Mouse (Mus musculus) limb, embryonic 15.5 days (tissue): ENCODE data around the gene Lcp1. TPM values are rescaled to one million over a fixed set of nuclear protein-coding genes. Genes with fewer than 3 reads are reported as not detected.

Source experiments
- ATAC-seq: fragments of 200-750 bp; cut with Nextera tagmentation; 2 replicates; pipeline ENCODE4 v1.8.0; 2017; ENCODE audit warnings: low read depth, moderate TSS enrichment; ENCODE audit not compliant: insufficient number of reproducible peaks, low FRiP score, low TSS enrichment
- H3K27ac ChIP-seq: fragments of 300-500 bp; sonication (generic); 2 replicates; pipeline ENCODE4 v1.5.1; 2015; ENCODE audit warnings: moderate library complexity, mild to moderate bottlenecking, inconsistent platforms
- H3K27me3 ChIP-seq: fragments of 300-500 bp; sonication (generic); 2 replicates; pipeline ENCODE4 v1.6.1; 2015; ENCODE audit warnings: inconsistent platforms
- H3K36me3 ChIP-seq: fragments of 300-500 bp; sonication (generic); 2 replicates; pipeline ENCODE4 v1.6.1; 2015; ENCODE audit warnings: inconsistent platforms
- H3K4me1 ChIP-seq: fragments of 300-500 bp; sonication (generic); 2 replicates; pipeline ENCODE4 v1.6.1; 2015; ENCODE audit warnings: inconsistent platforms
- H3K4me2 ChIP-seq: fragments of 300-500 bp; sonication (generic); 2 replicates; pipeline ENCODE4 v1.6.1; 2015; ENCODE audit warnings: mild to moderate bottlenecking, inconsistent platforms
- H3K4me3 ChIP-seq: fragments of 300-500 bp; sonication (generic); 2 replicates; pipeline ENCODE4 v1.5.1; 2015; ENCODE audit warnings: mild to moderate bottlenecking, inconsistent platforms
- H3K9ac ChIP-seq: fragments of 300-500 bp; sonication (generic); 2 replicates; pipeline ENCODE4 v1.6.1; 2015; ENCODE audit warnings: inconsistent platforms
- H3K9me3 ChIP-seq: fragments of 300-500 bp; sonication (generic); 2 replicates; pipeline ENCODE4 v1.6.1; 2016; ENCODE audit warnings: inconsistent platforms
- WGBS: fragments of 180-500 bp; shearing (Covaris S2); methylation state at CpG from one replicate; pipeline ENCODE4 v1.1.7; 2015; 5-methylcytosine and 5-hydroxymethylcytosine counted together
- polyA plus RNA-seq: library from polyadenylated mRNA; unstranded; fragments of >200 nt; fragmentation: Nextera tagmentation; extraction: Ambion mirVana; gene quantifications from 2 replicates; pipeline ENCODE4 v1.2.1, GENCODE M21; 2015

The Lcp1 gene
- polyA plus RNA-seq, 1 experiment from 2014 or later = 36.7 TPM

DNA sequence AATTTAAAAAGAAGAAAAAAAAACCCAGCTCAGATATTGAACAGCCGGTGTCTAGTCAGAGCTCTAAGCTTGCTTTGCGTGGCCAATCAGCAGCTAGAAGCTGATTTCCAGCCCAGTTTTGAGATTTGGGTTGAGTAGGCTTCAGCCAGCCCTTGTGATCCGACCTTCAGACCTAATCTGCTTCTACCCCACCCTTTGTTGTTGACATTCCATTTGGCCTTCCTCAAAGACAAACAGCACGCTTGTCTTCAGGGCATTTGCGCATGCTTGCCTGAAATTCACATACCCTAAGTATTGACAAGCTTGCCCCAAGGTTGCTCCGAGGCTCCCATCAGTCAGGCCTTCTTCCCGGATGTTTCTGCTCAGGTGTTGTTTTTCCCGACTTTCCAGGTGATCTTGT, 23.6 kb downstream of the Lcp1 start:
- WGBS = 84% methylated on average over 8 of the region's 8 CpGs
- H3K36me3 ChIP-seq = no peaks in the 10 kb centered on the region
- no peak for ATAC-seq

DNA sequence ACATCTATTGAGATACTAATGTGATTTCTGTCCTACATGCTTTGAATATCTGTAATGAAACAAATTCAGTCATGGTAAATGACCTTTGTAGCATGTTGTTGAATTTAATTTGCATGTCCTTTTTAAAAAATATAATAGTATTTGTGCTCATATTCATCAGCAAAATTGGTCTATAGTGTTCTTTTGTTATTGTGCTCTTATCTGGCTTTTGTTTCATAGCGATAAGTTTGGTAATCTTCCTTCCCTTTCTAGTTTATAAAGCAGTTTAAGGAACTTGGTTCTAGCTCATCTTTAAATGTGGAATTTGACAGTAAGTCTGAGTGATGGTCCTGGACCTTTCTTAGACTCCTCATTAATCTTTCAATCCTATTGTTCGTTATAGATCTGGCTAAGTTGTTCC, 28.5 kb downstream of the Lcp1 start:
- WGBS = 89% methylated on average over 2 of the region's 2 CpGs

More for the DNA sequence above, 23.6 kb downstream of the Lcp1 start:
- no peaks in the 10 kb centered on the region for H3K9me3 ChIP-seq
- H3K27me3 ChIP-seq = no peaks in the 10 kb centered on the region
- H3K4me2 ChIP-seq = no peak overlapping the region
- no peaks in the 10 kb centered on the region for H3K4me1 ChIP-seq
- H3K9ac ChIP-seq = no peak overlapping the region
- H3K27ac ChIP-seq = no peak overlapping the region
- no peak overlapping the region for H3K4me3 ChIP-seq

DNA sequence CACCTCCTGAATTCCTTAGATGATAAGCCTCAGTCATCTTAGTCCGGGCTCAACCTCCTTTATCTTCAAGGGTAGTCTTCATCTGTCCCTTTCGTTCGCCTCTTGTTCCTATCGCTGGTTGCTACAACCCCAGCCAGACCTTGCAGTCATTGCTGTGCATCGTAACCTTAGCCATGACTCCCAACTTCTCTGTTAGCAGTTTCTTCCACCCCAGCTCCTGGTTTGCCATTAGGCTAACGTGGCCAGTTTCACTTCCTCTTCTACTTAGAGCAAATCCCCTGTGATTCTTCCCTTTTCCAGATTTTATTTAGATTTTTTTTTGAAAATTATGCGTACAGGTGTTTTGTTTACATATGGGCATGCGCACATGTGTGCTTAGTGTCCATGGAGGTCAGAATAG, 33.0 kb downstream of the Lcp1 start:
- no peak overlapping the region for H3K9ac ChIP-seq
- H3K27ac ChIP-seq = no peak overlapping the region
- no peak overlapping the region for H3K4me3 ChIP-seq
- H3K36me3 ChIP-seq = no peaks in the 10 kb centered on the region
- WGBS = 90% methylated on average over 8 of the region's 8 CpGs
- ATAC-seq = no peak
- no peak overlapping the region for H3K4me2 ChIP-seq
- no peaks in the 10 kb centered on the region for H3K9me3 ChIP-seq
- H3K27me3 ChIP-seq = no peaks in the 10 kb centered on the region
- no peaks in the 10 kb centered on the region for H3K4me1 ChIP-seq

More for the DNA sequence above, 28.5 kb downstream of the Lcp1 start:
- Histone ChIP-seq H3K4me3 (no peak overlapping the region), H3K4me1 (no peaks in the 10 kb centered on the region), H3K27ac (no peak overlapping the region), H3K27me3 (no peaks in the 10 kb centered on the region), H3K9me3 (no peaks in the 10 kb centered on the region), H3K9ac (no peak overlapping the region), H3K36me3 (no peaks in the 10 kb centered on the region), H3K4me2 (no peak overlapping the region)
- no peak for ATAC-seq

DNA sequence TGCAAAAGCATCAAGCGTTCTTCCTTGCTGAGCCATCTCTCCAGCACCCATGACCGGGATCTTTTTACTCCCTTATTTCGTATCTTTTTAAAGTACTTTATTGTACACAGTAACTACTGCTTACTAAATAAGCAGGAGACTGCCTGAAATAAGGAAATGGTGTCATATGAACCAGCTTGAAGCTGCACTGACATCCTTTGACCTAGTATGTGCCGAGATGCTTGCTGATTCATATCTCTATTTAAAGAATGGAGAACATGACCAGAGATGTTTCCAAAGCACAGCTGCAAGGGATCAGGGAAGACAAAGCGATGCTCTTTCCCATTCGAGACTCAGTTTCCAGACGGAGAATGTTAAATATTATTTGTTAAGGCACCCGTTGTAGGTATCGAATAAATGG, 33.4 kb downstream of the Lcp1 start:
- Histone ChIP-seq H3K9me3 (no peaks in the 10 kb centered on the region), H3K27ac (no peak overlapping the region), H3K9ac (no peak overlapping the region), H3K27me3 (no peaks in the 10 kb centered on the region), H3K36me3 (no peaks in the 10 kb centered on the region), H3K4me2 (no peak overlapping the region), H3K4me3 (no peak overlapping the region), H3K4me1 (no peaks in the 10 kb centered on the region)
- 86% methylated on average over 9 of the region's 9 CpGs for WGBS
- ATAC-seq = no peak

DNA sequence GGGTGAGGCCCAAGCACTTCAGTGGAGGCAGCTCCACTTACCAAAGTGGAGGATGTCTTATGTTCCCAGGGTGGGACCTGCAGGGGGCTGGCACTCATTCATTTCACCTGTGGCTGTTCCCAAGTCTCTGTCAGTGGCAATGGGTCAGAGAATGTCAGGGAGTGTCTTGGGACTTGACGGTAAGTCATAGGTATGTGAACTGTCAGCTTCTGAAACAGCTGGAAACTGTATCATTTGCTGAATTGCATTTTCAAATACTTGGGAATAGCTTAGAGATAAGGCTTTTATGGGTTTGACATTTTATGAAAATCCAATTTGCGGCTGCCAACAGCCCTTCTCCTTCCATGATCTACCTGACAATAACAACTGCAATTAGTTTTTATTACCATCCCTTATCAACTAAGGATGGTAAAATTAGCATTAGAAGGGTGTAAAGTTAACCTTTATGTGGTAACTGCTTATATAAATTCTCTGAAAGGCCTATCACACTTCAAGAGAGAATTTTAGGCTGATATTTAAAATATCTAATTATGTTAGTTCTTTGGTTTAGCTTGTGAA, 34.8 kb downstream of the Lcp1 start:
- Histone ChIP-seq H3K27me3 (no peaks in the 10 kb centered on the region), H3K9ac (no peak overlapping the region), H3K4me1 (no peaks in the 10 kb centered on the region), H3K4me3 (no peak overlapping the region), H3K4me2 (no peak overlapping the region), H3K36me3 (no peaks in the 10 kb centered on the region), H3K27ac (no peak overlapping the region), H3K9me3 (no peaks in the 10 kb centered on the region)
- no peak for ATAC-seq
- WGBS = 69% methylated on average over 2 of the region's 2 CpGs

DNA sequence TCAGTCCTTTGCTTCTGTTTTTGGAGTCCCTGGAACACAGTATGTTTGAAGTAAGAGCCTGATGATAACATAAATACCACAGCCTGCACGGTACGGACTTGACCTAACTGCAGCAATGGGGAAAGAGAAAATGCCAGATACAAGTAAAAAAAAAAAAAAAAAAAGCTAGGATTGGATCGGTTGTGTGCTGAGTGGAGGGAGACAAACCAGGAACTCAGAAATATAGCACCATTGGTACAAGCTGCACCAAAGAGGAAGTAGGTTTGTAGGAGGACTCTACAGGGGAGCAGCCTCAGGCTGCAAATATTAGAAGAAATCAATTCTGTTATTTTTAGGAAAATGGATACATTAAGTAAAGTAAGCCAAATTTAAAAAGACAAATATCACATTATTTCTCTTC, 37.6 kb downstream of the Lcp1 start:
- no peaks in the 10 kb centered on the region for H3K27me3 ChIP-seq

DNA sequence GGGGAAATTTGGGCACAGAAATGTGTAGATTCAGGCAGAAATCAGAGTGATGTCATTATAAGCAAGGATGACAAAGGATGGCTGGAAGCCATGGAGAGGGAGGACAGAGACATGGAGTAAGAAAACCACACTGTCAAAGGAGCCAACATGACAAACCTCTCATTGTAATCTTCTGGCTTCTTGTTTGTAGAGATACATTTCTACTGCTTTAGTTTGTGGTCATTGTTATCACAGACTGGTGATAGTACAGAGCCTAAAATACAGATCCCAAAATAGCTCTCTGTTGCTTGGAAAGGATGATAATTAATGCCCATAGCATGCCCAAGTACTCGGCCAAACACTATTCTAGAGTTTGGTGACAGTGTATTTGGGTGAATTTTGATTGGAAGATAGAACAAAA, 39.6 kb downstream of the Lcp1 start:
- no peak overlapping the region for H3K9ac ChIP-seq
- H3K27ac ChIP-seq = no peak overlapping the region
- WGBS = 74% methylated on average over 1 of the region's 1 CpGs
- H3K36me3 ChIP-seq = no peaks in the 10 kb centered on the region
- no peaks in the 10 kb centered on the region for H3K4me1 ChIP-seq
- no peak overlapping the region for H3K4me2 ChIP-seq
- H3K27me3 ChIP-seq = no peaks in the 10 kb centered on the region
- no peaks in the 10 kb centered on the region for H3K9me3 ChIP-seq
- ATAC-seq = no peak
- H3K4me3 ChIP-seq = no peak overlapping the region

More for the DNA sequence above, 37.6 kb downstream of the Lcp1 start:
- Histone ChIP-seq H3K9me3 (no peaks in the 10 kb centered on the region), H3K9ac (no peak overlapping the region), H3K36me3 (no peaks in the 10 kb centered on the region), H3K4me3 (no peak overlapping the region), H3K4me2 (no peak overlapping the region), H3K4me1 (no peaks in the 10 kb centered on the region), H3K27ac (no peak overlapping the region)
- no peak for ATAC-seq
- WGBS = 85% methylated on average over 3 of the region's 3 CpGs

DNA sequence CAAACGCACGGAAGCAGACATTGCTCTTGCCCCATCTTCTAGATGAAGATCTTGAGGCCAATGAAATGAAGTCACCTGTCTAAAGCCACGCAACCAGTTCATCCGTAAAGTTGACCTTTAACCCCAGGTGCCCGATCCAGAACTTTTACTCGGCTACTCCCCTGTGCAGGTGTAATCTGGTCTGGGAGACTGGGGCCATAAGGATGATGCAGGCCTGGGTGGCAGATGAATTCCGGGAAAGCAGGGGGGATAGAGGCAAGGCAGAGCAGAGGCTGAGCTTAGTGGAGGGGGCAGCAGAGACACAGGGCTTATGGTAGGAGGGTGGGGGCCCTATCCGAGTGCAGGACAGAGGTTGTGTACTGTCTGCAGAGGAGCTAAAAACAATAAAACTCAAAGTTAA, 43.4 kb downstream of the Lcp1 start:
- H3K4me1 ChIP-seq = no peaks in the 10 kb centered on the region
- no peaks in the 10 kb centered on the region for H3K27me3 ChIP-seq
- H3K4me2 ChIP-seq = no peak overlapping the region
- no peaks in the 10 kb centered on the region for H3K36me3 ChIP-seq
- H3K9me3 ChIP-seq = no peaks in the 10 kb centered on the region
- 75% methylated on average over 8 of the region's 8 CpGs for WGBS
- no peak overlapping the region for H3K4me3 ChIP-seq
- no peak overlapping the region for H3K27ac ChIP-seq
- no peak overlapping the region for H3K9ac ChIP-seq
- no peak for ATAC-seq

DNA sequence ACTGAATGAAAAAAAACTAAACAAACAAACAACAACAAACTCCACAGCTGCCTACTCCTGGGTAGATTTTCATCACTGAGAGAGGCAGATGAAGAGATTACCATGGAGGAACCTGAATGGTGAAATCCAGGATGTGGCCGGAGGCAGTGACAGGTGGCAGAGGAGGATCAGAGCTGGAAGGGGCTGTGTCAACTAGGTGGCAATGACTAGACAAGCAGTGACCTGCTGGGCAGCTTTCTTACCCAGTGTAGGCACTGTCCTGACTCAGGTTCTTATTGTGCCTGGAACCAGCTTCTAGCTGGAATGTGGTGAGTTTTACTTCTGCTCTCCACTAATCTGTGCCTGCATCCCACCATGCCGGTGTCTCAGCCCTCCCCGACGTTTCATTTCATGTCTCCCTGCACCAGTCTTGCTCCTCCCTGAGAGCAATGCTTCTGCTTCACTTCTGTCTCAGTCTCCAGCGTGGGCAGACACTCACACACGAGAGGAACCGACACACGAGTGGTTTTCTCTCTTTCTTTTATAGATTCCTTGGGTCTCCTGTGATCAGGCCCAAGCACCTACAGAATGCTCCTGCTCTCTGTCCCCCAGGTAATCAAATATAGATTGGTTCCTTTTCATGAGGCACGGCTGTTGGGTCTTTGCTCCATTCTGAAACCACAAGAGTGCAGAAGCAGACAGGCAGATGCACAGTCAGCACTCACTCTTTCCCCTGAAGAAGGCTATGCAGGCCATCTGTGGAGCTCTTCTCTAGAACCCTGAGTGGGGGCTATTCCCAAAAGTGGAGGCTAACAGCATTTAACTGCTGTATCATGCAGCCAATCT, 44.0 kb downstream of the Lcp1 start:
- no peaks in the 10 kb centered on the region for H3K27me3 ChIP-seq
- H3K27ac ChIP-seq = no peak overlapping the region
- H3K4me3 ChIP-seq = no peak overlapping the region
- 77% methylated on average over 9 of the region's 9 CpGs for whole genome bisulfite sequencing
- ATAC-seq = no peak
- no peaks in the 10 kb centered on the region for H3K9me3 ChIP-seq
- no peaks in the 10 kb centered on the region for H3K4me1 ChIP-seq
- H3K9ac ChIP-seq = no peak overlapping the region
- no peaks in the 10 kb centered on the region for H3K36me3 ChIP-seq
- no peak overlapping the region for H3K4me2 ChIP-seq

DNA sequence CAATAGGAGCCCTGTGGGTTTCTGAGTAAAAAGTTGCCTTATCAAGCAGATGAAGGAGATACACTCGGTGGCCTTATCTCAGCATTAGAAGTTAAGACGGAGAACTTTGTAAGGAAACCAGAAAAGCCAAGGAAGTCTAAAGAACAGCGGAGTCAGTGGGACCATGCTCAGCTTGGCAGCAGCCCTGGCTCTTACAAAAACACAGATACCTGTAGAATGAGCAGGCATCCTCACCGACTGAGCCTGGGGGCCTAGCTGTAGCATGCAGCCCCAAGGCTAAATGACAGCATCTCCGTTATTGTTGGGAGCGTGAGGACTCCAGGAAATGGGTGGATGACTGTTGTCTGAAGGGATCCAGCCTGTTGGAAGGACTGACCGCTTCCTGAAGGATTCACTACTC, 44.9 kb downstream of the Lcp1 start:
- Histone ChIP-seq H3K27me3 (no peaks in the 10 kb centered on the region), H3K36me3 (no peaks in the 10 kb centered on the region), H3K4me1 (no peaks in the 10 kb centered on the region), H3K27ac (no peak overlapping the region), H3K9ac (no peak overlapping the region), H3K4me2 (no peak overlapping the region), H3K9me3 (no peaks in the 10 kb centered on the region), H3K4me3 (no peak overlapping the region)
- no peak for ATAC-seq
- WGBS = 82% methylated on average over 7 of the region's 7 CpGs

DNA sequence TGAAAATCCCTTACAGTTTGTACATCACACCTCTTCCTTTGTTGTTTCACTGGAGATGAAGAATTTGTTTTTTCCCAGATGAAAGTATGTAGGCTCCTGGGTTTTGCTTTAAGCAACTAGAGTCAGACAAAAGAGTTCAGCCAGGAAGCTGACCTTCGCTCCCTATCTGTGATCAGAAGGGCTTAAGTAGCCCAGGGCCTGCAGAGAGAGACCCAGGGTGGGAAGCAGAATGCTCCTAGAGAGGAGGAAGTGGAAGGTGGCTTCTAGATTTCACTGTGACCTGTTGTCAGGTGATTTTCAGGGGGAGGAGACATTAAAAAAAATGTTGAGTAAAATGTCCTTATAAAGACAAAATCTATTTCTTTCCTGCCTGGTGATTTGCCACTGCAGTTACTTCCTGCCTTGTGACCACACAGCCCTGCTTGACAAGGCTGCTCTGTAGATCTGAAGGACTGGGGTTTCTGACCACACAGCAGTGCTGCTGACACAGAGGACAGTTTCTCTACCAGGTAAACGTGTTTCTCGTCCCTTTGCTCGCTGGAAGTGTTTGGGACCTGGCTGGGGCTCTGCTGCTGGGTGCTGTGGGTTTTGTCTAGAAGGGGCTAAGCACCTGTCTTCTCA, 45.6 kb downstream of the Lcp1 start:
- 56% methylated on average over 4 of the region's 4 CpGs for WGBS
- no peak for ATAC-seq
- Histone ChIP-seq H3K27me3 (no peaks in the 10 kb centered on the region), H3K9ac (no peak overlapping the region), H3K4me3 (no peak overlapping the region), H3K9me3 (no peaks in the 10 kb centered on the region), H3K36me3 (no peaks in the 10 kb centered on the region), H3K4me2 (no peak overlapping the region), H3K27ac (peak overlapping the region; percentile 38), H3K4me1 (no peaks in the 10 kb centered on the region)

DNA sequence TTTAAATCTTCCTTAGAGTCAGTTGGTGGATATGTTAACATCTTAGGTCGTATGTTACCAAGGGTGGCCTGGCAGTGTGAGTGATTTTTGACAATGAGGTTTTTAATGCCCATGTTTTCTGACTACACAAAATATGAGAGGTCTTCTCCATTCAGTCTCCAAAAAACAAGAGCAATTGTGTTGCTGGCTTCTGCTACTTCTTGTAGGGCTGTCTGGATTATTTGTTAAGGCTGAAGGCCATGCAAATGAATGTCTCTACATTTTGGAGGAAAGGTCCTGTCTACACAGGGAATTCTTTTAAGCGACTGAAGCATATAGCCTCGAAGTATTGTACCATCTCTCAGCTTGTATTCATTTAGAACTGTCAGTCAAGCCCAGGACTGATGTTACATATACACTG, 46.5 kb downstream of the Lcp1 start:
- H3K27ac ChIP-seq = no peak overlapping the region
- no peak overlapping the region for H3K4me3 ChIP-seq
- WGBS = 67% methylated on average over 3 of the region's 3 CpGs
- no peak overlapping the region for H3K9ac ChIP-seq
- no peak overlapping the region for H3K4me2 ChIP-seq
- no peaks in the 10 kb centered on the region for H3K36me3 ChIP-seq
- no peaks in the 10 kb centered on the region for H3K4me1 ChIP-seq
- H3K9me3 ChIP-seq = no peaks in the 10 kb centered on the region
- no peaks in the 10 kb centered on the region for H3K27me3 ChIP-seq
- ATAC-seq = no peak
